Mouse (Mus musculus) midbrain, embryonic 12.5 days (tissue): ENCODE data around the gene Ddx59. TPM values are rescaled to one million over a fixed set of nuclear protein-coding genes. Genes with fewer than 3 reads are reported as not detected.

Experiments used
- ATAC-seq: fragments of 200-750 bp; cut with Nextera tagmentation; 2 replicates; pipeline ENCODE4 v1.8.0; 2017; ENCODE audit warnings: low read depth, moderate TSS enrichment, moderate library complexity; ENCODE audit not compliant: low FRiP score
- H3K27ac ChIP-seq: fragments of 300-500 bp; sonication (generic); replicated peaks from 2 replicates; pipeline ENCODE4 v1.5.1; 2016; ENCODE audit warnings: mild to moderate bottlenecking
- H3K27me3 ChIP-seq: fragments of 300-500 bp; sonication (generic); 2 replicates; pipeline ENCODE4 v1.6.1; 2016; ENCODE audit warnings: mild to moderate bottlenecking
- H3K36me3 ChIP-seq: fragments of 300-500 bp; sonication (generic); 2 replicates; pipeline ENCODE4 v1.6.1; 2016
- H3K4me1 ChIP-seq: fragments of 300-500 bp; sonication (generic); 2 replicates; pipeline ENCODE4 v1.6.1; 2016
- H3K4me2 ChIP-seq: fragments of 300-500 bp; sonication (generic); replicated peaks from 2 replicates; pipeline ENCODE4 v1.6.1; 2016; ENCODE audit warnings: mild to moderate bottlenecking, moderate library complexity
- H3K4me3 ChIP-seq: fragments of 300-500 bp; sonication (generic); 2 replicates; pipeline ENCODE4 v1.5.1; 2016; ENCODE audit warnings: mild to moderate bottlenecking
- H3K9ac ChIP-seq: fragments of 300-500 bp; sonication (generic); replicated peaks from 2 replicates; pipeline ENCODE4 v1.6.1; 2016; ENCODE audit warnings: mild to moderate bottlenecking, moderate library complexity
- H3K9me3 ChIP-seq: fragments of 300-500 bp; sonication (generic); 2 replicates; pipeline ENCODE4 v1.6.1; 2016; ENCODE audit warnings: mild to moderate bottlenecking
- WGBS: fragments of 180-500 bp; shearing (Covaris S2); methylation state at CpG from one replicate; pipeline ENCODE4 v1.1.7; 2016; 5-methylcytosine and 5-hydroxymethylcytosine counted together
- polyA plus RNA-seq: library from polyadenylated mRNA; unstranded; fragments of >200 nt; fragmentation: Nextera tagmentation; extraction: Ambion mirVana; gene quantifications from 2 replicates; pipeline ENCODE4 v1.2.1, GENCODE M21; 2016

The Ddx59 gene
- polyA plus RNA-seq: 17.9 and 19.2 TPM in 2 replicates

- peaks cover 8% of the 10 kb centered on the region; the same call in 1 of the 2 replicates for H3K36me3 ChIP-seq
- peak; percentile 99 for ATAC-seq
- peak within 1 kb of the TSS; percentile 97 for H3K27ac ChIP-seq
- no peaks in the 10 kb centered on the region for H3K9me3 ChIP-seq
- peak within 1 kb of the TSS; percentile 87 for H3K9ac ChIP-seq
- peaks cover 4% of the 10 kb centered on the region; the same call in 1 of the 2 replicates for H3K4me1 ChIP-seq
- peak within 1 kb of the TSS; percentile 47 for H3K4me2 ChIP-seq
- no peaks in the 10 kb centered on the region for H3K27me3 ChIP-seq
- 4% methylated on average over 65 of the region's 78 CpGs for WGBS
- peak within 1 kb of the TSS; percentile 80 for H3K4me3 ChIP-seq
Measured at GRCm38 (mm10) chr1:136414798-136415755, at the start of gene Ddx59. Ddx59 (plus strand) TSS chr1:136415271.

GRCm38 (mm10) chr1:136365986-136366385 is 49.1 kb upstream of the Ddx59 start:
- H3K9me3 ChIP-seq: no peaks in the 10 kb centered on the region
- H3K4me3 ChIP-seq: no peak overlapping the region
- H3K27ac ChIP-seq: no peak overlapping the region
- peaks cover 24% of the 10 kb centered on the region for H3K4me1 ChIP-seq
- H3K27me3 ChIP-seq: peaks cover 4% of the 10 kb centered on the region; the same call in 1 of the 2 replicates
- H3K9ac ChIP-seq: no peak overlapping the region
- H3K4me2 ChIP-seq: no peak overlapping the region
- no peaks in the 10 kb centered on the region for H3K36me3 ChIP-seq
- no peak for ATAC-seq
- 67% methylated on average over 3 of the region's 3 CpGs for WGBS

DNA sequence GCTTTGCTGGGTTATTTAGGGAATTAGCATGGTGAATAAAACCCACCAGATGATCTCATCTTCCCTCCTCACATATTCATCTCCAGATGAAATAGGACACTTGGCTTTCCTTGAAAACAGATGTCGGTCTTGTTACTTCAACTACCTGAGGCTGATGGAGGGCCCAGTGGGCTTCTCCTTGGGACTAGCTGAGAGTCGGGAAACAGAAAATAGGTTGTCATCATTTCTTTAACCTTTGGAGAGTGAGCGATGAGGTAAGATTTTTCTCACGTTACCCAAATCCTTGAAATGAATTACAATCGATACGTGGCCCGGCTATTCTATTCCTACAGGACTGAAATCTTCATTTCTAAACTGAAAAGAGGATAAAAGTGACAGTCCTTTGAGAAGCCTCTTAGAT is 35.8 kb upstream of the Ddx59 start:
- H3K36me3 ChIP-seq: no peaks in the 10 kb centered on the region
- ATAC-seq: no peak
- H3K4me3 ChIP-seq: no peak overlapping the region
- no peak overlapping the region for H3K4me2 ChIP-seq
- H3K9me3 ChIP-seq: peaks cover 2% of the 10 kb centered on the region; the same call in 1 of the 2 replicates
- H3K9ac ChIP-seq: no peak overlapping the region
- H3K27me3 ChIP-seq: no peaks in the 10 kb centered on the region
- WGBS: 93% methylated on average over 7 of the region's 7 CpGs
- no peak overlapping the region for H3K27ac ChIP-seq
- no peaks in the 10 kb centered on the region for H3K4me1 ChIP-seq

DNA sequence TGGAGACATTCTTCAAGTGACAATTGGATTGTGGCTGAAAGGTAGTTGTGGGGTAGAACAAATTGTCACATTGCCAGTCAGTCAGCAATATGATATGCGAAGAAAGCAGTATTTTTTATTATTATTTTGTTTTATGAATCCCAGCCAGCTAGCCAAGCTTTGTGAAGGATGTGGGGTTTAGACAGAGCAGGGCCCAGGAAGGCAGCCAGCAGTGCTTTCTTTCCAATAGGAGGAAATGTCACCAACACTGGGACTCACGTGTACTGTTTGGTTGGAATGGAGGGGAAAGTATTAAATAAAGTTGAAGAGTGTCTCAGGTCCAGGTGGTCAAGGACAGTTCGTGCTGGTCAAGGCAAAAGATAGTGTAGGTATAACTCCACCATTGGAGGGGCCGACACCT is 34.9 kb upstream of the Ddx59 start:
- H3K4me3 ChIP-seq: no peak overlapping the region
- H3K27ac ChIP-seq: no peak overlapping the region
- WGBS: 90% methylated on average over 4 of the region's 4 CpGs
- H3K4me1 ChIP-seq: no peaks in the 10 kb centered on the region
- H3K4me2 ChIP-seq: no peak overlapping the region
- no peak overlapping the region for H3K9ac ChIP-seq
- H3K27me3 ChIP-seq: no peaks in the 10 kb centered on the region
- no peaks in the 10 kb centered on the region for H3K36me3 ChIP-seq
- no peaks in the 10 kb centered on the region for H3K9me3 ChIP-seq
- no peak for ATAC-seq

- no peaks in the 10 kb centered on the region for H3K27me3 ChIP-seq
- 90% methylated on average over 8 of the region's 8 CpGs for WGBS
- H3K9me3 ChIP-seq: no peaks in the 10 kb centered on the region
- H3K27ac ChIP-seq: no peak overlapping the region
- no peak overlapping the region for H3K9ac ChIP-seq
- no peaks in the 10 kb centered on the region for H3K4me1 ChIP-seq
- no peaks in the 10 kb centered on the region for H3K36me3 ChIP-seq
- no peak overlapping the region for H3K4me3 ChIP-seq
- H3K4me2 ChIP-seq: no peak overlapping the region
- no peak for ATAC-seq
Measured at GRCm38 (mm10) chr1:136380606-136381005, 34.5 kb upstream of the Ddx59 start.

- H3K4me3 ChIP-seq: no peak overlapping the region
- WGBS: 86% methylated on average over 6 of the region's 6 CpGs
- H3K9ac ChIP-seq: no peak overlapping the region
- no peaks in the 10 kb centered on the region for H3K27me3 ChIP-seq
- no peaks in the 10 kb centered on the region for H3K4me1 ChIP-seq
- H3K9me3 ChIP-seq: no peaks in the 10 kb centered on the region
- no peak overlapping the region for H3K4me2 ChIP-seq
- H3K27ac ChIP-seq: no peak overlapping the region
- no peaks in the 10 kb centered on the region for H3K36me3 ChIP-seq
- ATAC-seq: no peak
Measured at GRCm38 (mm10) chr1:136381169-136381568, 33.9 kb upstream of the Ddx59 start.

- no peak overlapping the region for H3K4me2 ChIP-seq
- 91% methylated on average over 5 of the region's 5 CpGs for WGBS
- H3K4me3 ChIP-seq: no peak overlapping the region
Measured at GRCm38 (mm10) chr1:136381583-136381982, 33.5 kb upstream of the Ddx59 start.

GRCm38 (mm10) chr1:136386914-136387313 is 28.2 kb upstream of the Ddx59 start:
- ATAC-seq: no peak
- WGBS: 43% methylated on average over 5 of the region's 6 CpGs
- no peak overlapping the region for H3K4me2 ChIP-seq

More at GRCm38 (mm10) chr1:136381583-136381982, 33.5 kb upstream of the Ddx59 start:
- no peaks in the 10 kb centered on the region for H3K36me3 ChIP-seq
- no peaks in the 10 kb centered on the region for H3K9me3 ChIP-seq
- no peak for ATAC-seq
- H3K4me1 ChIP-seq: no peaks in the 10 kb centered on the region
- no peak overlapping the region for H3K27ac ChIP-seq
- H3K9ac ChIP-seq: no peak overlapping the region
- H3K27me3 ChIP-seq: no peaks in the 10 kb centered on the region

DNA sequence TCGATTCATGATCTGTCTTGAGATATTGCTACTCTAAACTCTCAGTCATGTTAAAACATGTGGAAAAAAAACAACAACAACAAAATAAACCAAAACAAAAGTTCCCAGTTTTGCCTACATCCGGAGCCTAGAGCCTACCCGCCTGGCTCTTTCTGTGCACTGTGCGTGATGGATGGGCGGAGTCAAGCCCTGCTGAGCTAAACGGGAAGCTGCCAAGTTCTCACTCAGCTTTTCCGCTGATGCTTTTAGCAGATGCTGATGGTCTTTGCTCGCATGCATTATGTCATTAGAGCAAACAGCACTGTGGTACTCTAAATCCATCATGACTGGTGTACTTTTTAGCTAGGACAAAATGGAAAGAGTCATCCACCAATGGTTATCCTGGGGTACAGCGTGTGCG is 20.6 kb upstream of the Ddx59 start:
- Histone ChIP-seq H3K4me1 (no peaks in the 10 kb centered on the region), H3K27ac (no peak overlapping the region), H3K4me2 (peak overlapping the region; percentile 44), H3K36me3 (no peaks in the 10 kb centered on the region), H3K4me3 (peak overlapping the region; percentile 11; the same call in 1 of the 2 replicates), H3K27me3 (no peaks in the 10 kb centered on the region), H3K9me3 (no peaks in the 10 kb centered on the region), H3K9ac (no peak overlapping the region)
- WGBS: 42% methylated on average over 10 of the region's 10 CpGs
- 0 out of 2 replicates have a peak, but pooled peaks have one; percentile 27 for ATAC-seq

More at GRCm38 (mm10) chr1:136386914-136387313, 28.2 kb upstream of the Ddx59 start:
- H3K27me3 ChIP-seq: no peaks in the 10 kb centered on the region
- H3K9me3 ChIP-seq: no peaks in the 10 kb centered on the region
- H3K36me3 ChIP-seq: no peaks in the 10 kb centered on the region
- H3K4me1 ChIP-seq: no peaks in the 10 kb centered on the region
- no peak overlapping the region for H3K9ac ChIP-seq
- H3K4me3 ChIP-seq: no peak overlapping the region
- H3K27ac ChIP-seq: no peak overlapping the region

DNA sequence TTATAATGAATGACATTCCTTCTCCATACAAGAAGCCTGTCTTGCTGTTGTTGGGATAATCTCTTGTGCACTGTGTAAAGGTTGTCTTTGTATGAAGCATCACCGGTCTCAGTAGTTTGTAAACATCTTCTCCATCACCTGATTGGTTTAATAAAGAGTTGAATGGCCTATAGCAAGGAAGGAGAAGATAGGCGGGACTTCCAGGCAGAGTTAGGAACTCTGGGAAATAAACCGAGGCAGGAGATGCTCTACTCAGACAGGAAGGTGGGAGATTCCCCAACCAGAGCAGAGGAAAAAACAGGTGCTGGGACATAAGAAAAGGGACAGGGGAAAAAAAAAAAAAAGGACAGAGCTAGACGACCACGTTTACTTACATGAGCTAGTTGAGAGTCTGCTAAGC is 20.0 kb upstream of the Ddx59 start:
- Histone ChIP-seq H3K9ac (no peak overlapping the region), H3K4me3 (no peak overlapping the region), H3K4me2 (peak overlapping the region; percentile 44), H3K4me1 (no peaks in the 10 kb centered on the region), H3K36me3 (no peaks in the 10 kb centered on the region), H3K9me3 (no peaks in the 10 kb centered on the region), H3K27ac (no peak overlapping the region), H3K27me3 (no peaks in the 10 kb centered on the region)
- 33% methylated on average over 5 of the region's 5 CpGs for WGBS
- no peak for ATAC-seq

DNA sequence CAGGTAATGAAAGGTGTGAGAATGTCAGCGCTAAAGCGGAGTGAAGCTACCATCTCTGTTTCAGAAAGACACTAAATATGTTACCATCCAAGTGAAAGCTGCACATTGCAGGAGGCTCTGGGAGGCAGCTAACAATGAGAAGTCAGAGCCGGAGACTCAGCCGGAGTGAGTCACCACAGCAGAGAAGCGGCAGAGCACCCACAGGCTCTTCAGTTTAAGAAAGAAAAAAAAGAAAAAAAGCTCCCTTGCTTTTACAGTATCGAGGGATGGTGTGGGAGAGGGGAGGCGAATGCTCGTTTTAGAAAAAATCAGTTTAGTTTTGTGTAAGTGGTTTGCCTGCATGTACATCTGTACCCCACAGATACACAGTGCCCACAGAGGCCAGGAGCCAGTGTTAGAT is 13.8 kb upstream of the Ddx59 start:
- no peak overlapping the region for H3K4me3 ChIP-seq
- no peak overlapping the region for H3K27ac ChIP-seq
- 83% methylated on average over 8 of the region's 8 CpGs for WGBS
- no peak for ATAC-seq
- no peak overlapping the region for H3K9ac ChIP-seq
- H3K4me1 ChIP-seq: no peaks in the 10 kb centered on the region
- no peak overlapping the region for H3K4me2 ChIP-seq
- H3K36me3 ChIP-seq: no peaks in the 10 kb centered on the region
- H3K27me3 ChIP-seq: no peaks in the 10 kb centered on the region
- no peaks in the 10 kb centered on the region for H3K9me3 ChIP-seq

- WGBS: 97% methylated on average over 2 of the region's 2 CpGs
- no peak for ATAC-seq
- Histone ChIP-seq H3K4me3 (no peak overlapping the region), H3K27me3 (no peaks in the 10 kb centered on the region), H3K27ac (no peak overlapping the region), H3K4me2 (no peak overlapping the region), H3K4me1 (no peaks in the 10 kb centered on the region), H3K9ac (no peak overlapping the region), H3K9me3 (no peaks in the 10 kb centered on the region), H3K36me3 (no peaks in the 10 kb centered on the region)
Measured at GRCm38 (mm10) chr1:136409631-136410030, 5.4 kb upstream of the Ddx59 start.
